Mouse (Mus musculus) hindbrain, embryonic 11.5 days (tissue): ENCODE measurements around the gene Efna3. TPM values are rescaled to one million over a fixed set of nuclear protein-coding genes. Genes with fewer than 3 reads are reported as not detected.

Experiments used
- ATAC-seq: fragments of 200-750 bp; cut with Nextera tagmentation; 2 replicates; pipeline ENCODE4 v1.8.0; 2017; ENCODE audit warnings: mild to moderate bottlenecking, moderate TSS enrichment, moderate library complexity; ENCODE audit not compliant: low FRiP score
- DNase-seq: peaks from one replicate; pipeline ENCODE4 v3.0.0-alpha.2; 2015; ENCODE audit warnings: low spot score
- H3K27ac ChIP-seq: fragments of 300-500 bp; sonication (generic); 2 replicates; pipeline ENCODE4 v1.5.1; 2014; ENCODE audit warnings: mild to moderate bottlenecking, low read depth, low read length
- H3K27me3 ChIP-seq: fragments of 300-500 bp; sonication (generic); 2 replicates; pipeline ENCODE4 v1.6.1; 2014; ENCODE audit warnings: mild to moderate bottlenecking, low read length, moderate library complexity, mixed read lengths; ENCODE audit not compliant: control insufficient read depth, insufficient read depth
- H3K36me3 ChIP-seq: fragments of 300-500 bp; sonication (generic); 2 replicates; pipeline ENCODE4 v1.6.1; 2014; ENCODE audit warnings: mild to moderate bottlenecking, low read length, moderate library complexity, mixed read lengths; ENCODE audit not compliant: control insufficient read depth, insufficient read depth
- H3K4me1 ChIP-seq: fragments of 300-500 bp; sonication (generic); replicated peaks from 2 replicates; pipeline ENCODE4 v1.6.1; 2014; ENCODE audit warnings: low read length, mixed read lengths; ENCODE audit not compliant: control insufficient read depth, insufficient read depth
- H3K4me2 ChIP-seq: fragments of 300-500 bp; sonication (generic); replicated peaks from 2 replicates; pipeline ENCODE4 v1.6.1; 2014; ENCODE audit warnings: mild to moderate bottlenecking, low read depth, low read length
- H3K4me3 ChIP-seq: fragments of 300-500 bp; sonication (generic); 2 replicates; pipeline ENCODE4 v1.5.1; 2014; ENCODE audit warnings: low read depth, low read length
- H3K9ac ChIP-seq: fragments of 300-500 bp; sonication (generic); 2 replicates; pipeline ENCODE4 v1.6.1; 2014; ENCODE audit warnings: low read depth, low read length
- H3K9me3 ChIP-seq: fragments of 300-500 bp; sonication (generic); 2 replicates; pipeline ENCODE4 v1.6.1; 2016; ENCODE audit warnings: low read length; ENCODE audit not compliant: control insufficient read depth
- WGBS: fragments of 180-500 bp; shearing (Covaris S2); extraction: QIAGEN DNeasy Blood & Tissue Kit; methylation state at CpG from one replicate; pipeline ENCODE4 v1.1.7; 2014; 5-methylcytosine and 5-hydroxymethylcytosine counted together
- polyA plus RNA-seq: library from polyadenylated mRNA; unstranded; fragments of >200 nt; fragmentation: Nextera tagmentation; extraction: Ambion mirVana; gene quantifications from 2 replicates; pipeline ENCODE4 v1.2.1, GENCODE M21; 2014

The Efna3 gene
- polyA plus RNA-seq, 1 experiment from 2014 or later = 13.8 TPM

- H3K4me2 ChIP-seq = no peak overlapping the region
- ATAC-seq = no peak
- no peak overlapping the region for H3K27ac ChIP-seq
- no peaks in the 10 kb centered on the region for H3K4me1 ChIP-seq
- H3K36me3 ChIP-seq = no peaks in the 10 kb centered on the region
- H3K9me3 ChIP-seq = no peaks in the 10 kb centered on the region
- DNase-seq = no peak
- WGBS = 64% methylated on average over 9 of the region's 9 CpGs
- no peaks in the 10 kb centered on the region for H3K27me3 ChIP-seq
- no peak overlapping the region for H3K4me3 ChIP-seq
- H3K9ac ChIP-seq = no peak overlapping the region
Measured at GRCm38 (mm10) chr3:89356029-89356428, 33.3 kb upstream of the Efna3 start.

GRCm38 (mm10) chr3:89355512-89355902 is 32.7 kb upstream of the Efna3 start:
- ATAC-seq (no peak), DNase-seq (no peak)
- no peak overlapping the region for H3K27ac ChIP-seq
- no peaks in the 10 kb centered on the region; the same call in 1 of the 2 replicates for H3K4me1 ChIP-seq
- H3K4me3 ChIP-seq = no peak overlapping the region
- H3K36me3 ChIP-seq = no peaks in the 10 kb centered on the region
- 79% methylated on average over 6 of the region's 6 CpGs for WGBS
- no peaks in the 10 kb centered on the region for H3K9me3 ChIP-seq
- no peak overlapping the region for H3K9ac ChIP-seq
- no peak overlapping the region for H3K4me2 ChIP-seq
- peaks cover 3% of the 10 kb centered on the region; the same call in 1 of the 2 replicates for H3K27me3 ChIP-seq

GRCm38 (mm10) chr3:89354816-89355511 is 32.2 kb upstream of the Efna3 start:
- Histone ChIP-seq H3K4me3 (no peak overlapping the region), H3K4me2 (no peak overlapping the region), H3K27ac (no peak overlapping the region), H3K4me1 (peaks cover 3% of the 10 kb centered on the region; the same call in 1 of the 2 replicates), H3K27me3 (peaks cover 3% of the 10 kb centered on the region; the same call in 1 of the 2 replicates), H3K9ac (no peak overlapping the region), H3K36me3 (no peaks in the 10 kb centered on the region), H3K9me3 (no peaks in the 10 kb centered on the region)
- DNase-seq (peak; percentile 91), ATAC-seq (0 out of 2 replicates have a peak, but pooled peaks have one; percentile 31)
- 19% methylated on average over 5 of the region's 5 CpGs for WGBS

- ATAC-seq (no peak), DNase-seq (no peak)
- WGBS = 67% methylated on average over 5 of the region's 5 CpGs
- Histone ChIP-seq H3K4me1 (peaks cover 9% of the 10 kb centered on the region), H3K4me3 (no peak overlapping the region), H3K27ac (no peak overlapping the region), H3K9me3 (no peaks in the 10 kb centered on the region), H3K36me3 (no peaks in the 10 kb centered on the region), H3K9ac (no peak overlapping the region), H3K27me3 (peaks cover 3% of the 10 kb centered on the region; the same call in 1 of the 2 replicates), H3K4me2 (no peak overlapping the region)
Measured at GRCm38 (mm10) chr3:89351271-89351670, 28.5 kb upstream of the Efna3 start.

- Histone ChIP-seq H3K4me1 (peaks cover 9% of the 10 kb centered on the region), H3K9ac (peak within 1 kb of the TSS; percentile 63), H3K36me3 (no peaks in the 10 kb centered on the region), H3K4me2 (peak within 1 kb of the TSS; percentile 91), H3K27ac (peak within 1 kb of the TSS; percentile 51), H3K4me3 (peak within 1 kb of the TSS; percentile 53), H3K27me3 (peaks cover 3% of the 10 kb centered on the region; the same call in 1 of the 2 replicates), H3K9me3 (no peaks in the 10 kb centered on the region)
- under 1% methylated on average over 56 of the region's 59 CpGs for WGBS
- DNase-seq = peak; percentile 92
- peak; percentile 92 for ATAC-seq
Measured at GRCm38 (mm10) chr3:89349869-89350501, 27.2 kb upstream of the Efna3 start, which contains the start of gene Adam15. Gene Adam15, minus strand, starts transcription at chr3:89349996.

- Histone ChIP-seq H3K9me3 (no peaks in the 10 kb centered on the region), H3K27me3 (peaks cover 3% of the 10 kb centered on the region; the same call in 1 of the 2 replicates), H3K9ac (peak overlapping the region; percentile 63), H3K27ac (no peak overlapping the region), H3K4me1 (peaks cover 9% of the 10 kb centered on the region), H3K36me3 (no peaks in the 10 kb centered on the region), H3K4me3 (peak overlapping the region; percentile 53), H3K4me2 (peak overlapping the region; percentile 91)
- 1% methylated on average over 38 of the region's 38 CpGs for WGBS
- ATAC-seq (peak; percentile 50), DNase-seq (peak; percentile 58)
Measured at GRCm38 (mm10) chr3:89348911-89349868, 26.4 kb upstream of the Efna3 start.

- 76% methylated on average over 1 of the region's 1 CpGs for WGBS
- no peak overlapping the region for H3K4me3 ChIP-seq
Measured at GRCm38 (mm10) chr3:89347916-89348315, 25.2 kb upstream of the Efna3 start.

GRCm38 (mm10) chr3:89346815-89347540 is 24.2 kb upstream of the Efna3 start:
- no peak overlapping the region for H3K4me3 ChIP-seq
- DNase-seq = no peak
- H3K9me3 ChIP-seq = no peaks in the 10 kb centered on the region
- 81% methylated on average over 10 of the region's 10 CpGs for WGBS
- H3K27ac ChIP-seq = no peak overlapping the region
- H3K4me1 ChIP-seq = peaks cover 9% of the 10 kb centered on the region
- no peak overlapping the region for H3K4me2 ChIP-seq
- H3K36me3 ChIP-seq = no peaks in the 10 kb centered on the region
- peaks cover 3% of the 10 kb centered on the region; the same call in 1 of the 2 replicates for H3K27me3 ChIP-seq
- H3K9ac ChIP-seq = no peak overlapping the region
- ATAC-seq = no peak

More at GRCm38 (mm10) chr3:89347916-89348315, 25.2 kb upstream of the Efna3 start:
- no peaks in the 10 kb centered on the region for H3K9me3 ChIP-seq
- ATAC-seq = no peak
- no peak for DNase-seq
- H3K4me2 ChIP-seq = no peak overlapping the region
- H3K36me3 ChIP-seq = no peaks in the 10 kb centered on the region
- H3K9ac ChIP-seq = no peak overlapping the region
- H3K27ac ChIP-seq = no peak overlapping the region
- peaks cover 9% of the 10 kb centered on the region for H3K4me1 ChIP-seq
- peaks cover 3% of the 10 kb centered on the region; the same call in 1 of the 2 replicates for H3K27me3 ChIP-seq
